Mouse (Mus musculus) midbrain, embryonic 14.5 days (tissue): ENCODE data around the gene Cyp1a1. TPM values are rescaled to one million over a fixed set of nuclear protein-coding genes. Genes with fewer than 3 reads are reported as not detected.

Source experiments
- ATAC-seq: fragments of 200-750 bp; cut with Nextera tagmentation; 2 replicates; pipeline ENCODE4 v1.8.0; 2017; ENCODE audit warnings: moderate number of reproducible peaks, moderate library complexity; ENCODE audit not compliant: low FRiP score, low TSS enrichment
- DNase-seq: peaks from one replicate; pipeline ENCODE4 v3.0.0-alpha.2; 2015
- H3K27ac ChIP-seq: fragments of 300-500 bp; sonication (generic); replicated peaks from 2 replicates; pipeline ENCODE4 v1.5.1; 2014; ENCODE audit warnings: mild to moderate bottlenecking, low read depth, low read length, moderate library complexity
- H3K27me3 ChIP-seq: fragments of 300-500 bp; sonication (generic); 2 replicates; pipeline ENCODE4 v1.6.1; 2014; ENCODE audit warnings: low read length, control low read depth, mixed read lengths; ENCODE audit not compliant: control insufficient read depth, insufficient read depth
- H3K36me3 ChIP-seq: fragments of 300-500 bp; sonication (generic); 2 replicates; pipeline ENCODE4 v1.6.1; 2014; ENCODE audit warnings: low read length, control low read depth; ENCODE audit not compliant: control insufficient read depth, insufficient read depth
- H3K4me1 ChIP-seq: fragments of 300-500 bp; sonication (generic); 2 replicates; pipeline ENCODE4 v1.6.1; 2014; ENCODE audit warnings: mild to moderate bottlenecking, antibody characterized with exemption, low read length, control low read depth; ENCODE audit not compliant: control insufficient read depth, insufficient read depth
- H3K4me2 ChIP-seq: fragments of 300-500 bp; sonication (generic); 2 replicates; pipeline ENCODE4 v1.6.1; 2014; ENCODE audit warnings: mild to moderate bottlenecking, low read length, moderate library complexity
- H3K4me3 ChIP-seq: fragments of 300-500 bp; sonication (generic); replicated peaks from 2 replicates; pipeline ENCODE4 v1.5.1; 2014; ENCODE audit warnings: low read depth, low read length
- H3K9ac ChIP-seq: fragments of 300-500 bp; sonication (generic); replicated peaks from 2 replicates; pipeline ENCODE4 v1.6.1; 2014; ENCODE audit warnings: mild to moderate bottlenecking, low read length, moderate library complexity
- H3K9me3 ChIP-seq: fragments of 300-500 bp; sonication (generic); 2 replicates; pipeline ENCODE4 v1.6.1; 2016; ENCODE audit warnings: low read length, control low read depth, mixed read lengths; ENCODE audit not compliant: control insufficient read depth
- WGBS: fragments of 180-500 bp; shearing (Covaris S2); extraction: QIAGEN DNeasy Blood & Tissue Kit; methylation state at CpG from one replicate; pipeline ENCODE4 v1.1.7; 2014; 5-methylcytosine and 5-hydroxymethylcytosine counted together
- polyA plus RNA-seq: library from polyadenylated mRNA; unstranded; fragments of >200 nt; fragmentation: Nextera tagmentation; extraction: Ambion mirVana; gene quantifications from 2 replicates; pipeline ENCODE4 v1.2.1, GENCODE M21; 2014

The Cyp1a1 gene
- polyA plus RNA-seq, 1 experiment from 2014 or later, result 0.08 TPM

GRCm38 (mm10) chr9:57722371-57722770 is 34.6 kb downstream of the Cyp1a1 start:
- no peak overlapping the region for H3K27ac ChIP-seq
- H3K4me2 ChIP-seq, result no peak overlapping the region
- H3K27me3 ChIP-seq, result no peaks in the 10 kb centered on the region
- no peak overlapping the region for H3K9ac ChIP-seq
- no peaks in the 10 kb centered on the region for H3K9me3 ChIP-seq
- 88% methylated on average over 1 of the region's 1 CpGs for WGBS
- ATAC-seq (no peak), DNase-seq (no peak)
- H3K4me1 ChIP-seq, result no peaks in the 10 kb centered on the region
- H3K36me3 ChIP-seq, result peaks cover 53% of the 10 kb centered on the region
- H3K4me3 ChIP-seq, result no peak overlapping the region

- Histone ChIP-seq H3K27me3 (no peaks in the 10 kb centered on the region), H3K36me3 (peaks cover 53% of the 10 kb centered on the region), H3K9ac (no peak overlapping the region), H3K4me3 (no peak overlapping the region), H3K27ac (no peak overlapping the region), H3K9me3 (no peaks in the 10 kb centered on the region), H3K4me1 (no peaks in the 10 kb centered on the region), H3K4me2 (no peak overlapping the region)
- WGBS, result 84% methylated on average over 5 of the region's 5 CpGs
- ATAC-seq (no peak), DNase-seq (peak; percentile 36)
Measured at GRCm38 (mm10) chr9:57723315-57723715, 35.6 kb downstream of the Cyp1a1 start.

GRCm38 (mm10) chr9:57723796-57724195 is 36.1 kb downstream of the Cyp1a1 start:
- Histone ChIP-seq H3K36me3 (peaks cover 48% of the 10 kb centered on the region), H3K4me2 (no peak overlapping the region), H3K9me3 (no peaks in the 10 kb centered on the region), H3K27ac (no peak overlapping the region), H3K4me1 (no peaks in the 10 kb centered on the region), H3K27me3 (no peaks in the 10 kb centered on the region), H3K4me3 (no peak overlapping the region), H3K9ac (no peak overlapping the region)
- 91% methylated on average over 5 of the region's 5 CpGs for WGBS
- ATAC-seq (no peak), DNase-seq (no peak)

DNA sequence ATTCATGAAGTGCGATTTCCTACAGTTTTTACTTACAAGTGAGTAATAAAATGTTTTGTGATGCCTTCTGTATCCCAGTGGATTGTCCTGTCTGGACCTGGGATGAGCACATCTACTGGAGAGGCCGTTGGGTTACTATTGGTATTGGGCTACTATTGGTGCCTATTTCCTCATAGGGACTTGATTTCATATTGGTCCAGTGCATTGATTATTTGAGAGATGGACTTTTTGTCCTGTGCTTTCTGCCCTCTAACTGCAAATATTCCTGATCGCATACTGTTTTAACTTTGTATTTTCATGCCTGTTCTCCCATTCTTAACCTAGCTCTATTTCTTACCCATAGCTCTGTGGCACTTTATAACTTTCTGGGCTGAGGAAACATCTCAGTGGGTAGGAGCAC is 37.0 kb downstream of the Cyp1a1 start:
- peaks cover 51% of the 10 kb centered on the region for H3K36me3 ChIP-seq
- no peak overlapping the region for H3K9ac ChIP-seq
- no peaks in the 10 kb centered on the region for H3K27me3 ChIP-seq
- no peak for ATAC-seq
- DNase-seq, result no peak
- WGBS, result 98% methylated on average over 3 of the region's 3 CpGs
- no peaks in the 10 kb centered on the region for H3K4me1 ChIP-seq
- no peak overlapping the region for H3K4me2 ChIP-seq
- H3K4me3 ChIP-seq, result no peak overlapping the region
- no peak overlapping the region for H3K27ac ChIP-seq
- no peaks in the 10 kb centered on the region for H3K9me3 ChIP-seq

- DNase-seq, result no peak
- 100% methylated on average over 1 of the region's 1 CpGs for WGBS
- Histone ChIP-seq H3K4me2 (no peak overlapping the region), H3K36me3 (peaks cover 34% of the 10 kb centered on the region), H3K4me1 (no peaks in the 10 kb centered on the region), H3K9ac (no peak overlapping the region), H3K9me3 (no peaks in the 10 kb centered on the region), H3K27me3 (no peaks in the 10 kb centered on the region), H3K27ac (no peak overlapping the region), H3K4me3 (no peak overlapping the region)
- ATAC-seq, result no peak
Measured at GRCm38 (mm10) chr9:57728312-57728711, 40.6 kb downstream of the Cyp1a1 start.

GRCm38 (mm10) chr9:57733606-57734005 is 45.9 kb downstream of the Cyp1a1 start:
- no peaks in the 10 kb centered on the region for H3K27me3 ChIP-seq
- over 99% methylated on average over 6 of the region's 6 CpGs for WGBS
- no peak for ATAC-seq

GRCm38 (mm10) chr9:57739863-57740262 is 52.1 kb downstream of the Cyp1a1 start:
- Histone ChIP-seq H3K4me1 (no peaks in the 10 kb centered on the region), H3K9me3 (no peaks in the 10 kb centered on the region), H3K27me3 (no peaks in the 10 kb centered on the region), H3K36me3 (peaks cover 34% of the 10 kb centered on the region), H3K9ac (no peak overlapping the region), H3K27ac (no peak overlapping the region), H3K4me2 (no peak overlapping the region), H3K4me3 (no peak overlapping the region)
- WGBS, result 92% methylated on average over 5 of the region's 5 CpGs
- DNase-seq, result no peak
- no peak for ATAC-seq

More at GRCm38 (mm10) chr9:57733606-57734005, 45.9 kb downstream of the Cyp1a1 start:
- no peaks in the 10 kb centered on the region for H3K4me1 ChIP-seq
- no peak overlapping the region for H3K4me2 ChIP-seq
- H3K27ac ChIP-seq, result no peak overlapping the region
- H3K9me3 ChIP-seq, result no peaks in the 10 kb centered on the region
- H3K36me3 ChIP-seq, result peaks cover 10% of the 10 kb centered on the region
- no peak for DNase-seq
- no peak overlapping the region for H3K9ac ChIP-seq
- no peak overlapping the region for H3K4me3 ChIP-seq

- Histone ChIP-seq H3K27me3 (no peaks in the 10 kb centered on the region), H3K36me3 (peaks cover 80% of the 10 kb centered on the region), H3K9me3 (no peaks in the 10 kb centered on the region), H3K27ac (no peak overlapping the region), H3K4me3 (no peak overlapping the region), H3K4me1 (no peaks in the 10 kb centered on the region), H3K9ac (no peak overlapping the region), H3K4me2 (no peak overlapping the region)
- 72% methylated on average over 3 of the region's 3 CpGs for WGBS
- DNase-seq (peak; percentile 80), ATAC-seq (no peak)
Measured at GRCm38 (mm10) chr9:57744462-57745091, 56.8 kb downstream of the Cyp1a1 start.

- H3K4me1 ChIP-seq, result no peaks in the 10 kb centered on the region
- H3K36me3 ChIP-seq, result peaks cover 84% of the 10 kb centered on the region
- H3K27ac ChIP-seq, result no peak overlapping the region
- no peak overlapping the region for H3K4me2 ChIP-seq
- no peak overlapping the region for H3K9ac ChIP-seq
- 82% methylated on average over 1 of the region's 1 CpGs for WGBS
- H3K27me3 ChIP-seq, result no peaks in the 10 kb centered on the region
- DNase-seq (no peak), ATAC-seq (no peak)
- H3K4me3 ChIP-seq, result no peak overlapping the region
- no peaks in the 10 kb centered on the region for H3K9me3 ChIP-seq
Measured at GRCm38 (mm10) chr9:57747067-57747466, 59.3 kb downstream of the Cyp1a1 start.
